Mouse (Mus musculus) retina, embryonic 14.5 days (tissue): ENCODE results near the gene Ubl3.
A peak's percentile ranks its signal among the peaks of the same experiment; 100 is the strongest.

ENCODE experiments used
- DNase-seq: peaks from one replicate; pipeline ENCODE4 v3.0.0-alpha.2; 2015; ENCODE audit warnings: low spot score

The Ubl3 gene

GRCm38 (mm10) chr5:148563281-148563680 lies 10.7 kb upstream of the Ubl3 start:
- DNase-seq: no peak

- DNase-seq: no peak
Observed at GRCm38 (mm10) chr5:148562235-148562634, 9.6 kb upstream of the Ubl3 start.

- DNase-seq: no peak
Observed at GRCm38 (mm10) chr5:148559261-148559958, 6.8 kb upstream of the Ubl3 start.

GRCm38 (mm10) chr5:148558472-148558871 lies 5.9 kb upstream of the Ubl3 start:
- DNase-seq: no peak

GRCm38 (mm10) chr5:148556509-148556908 lies 3.9 kb upstream of the Ubl3 start:
- DNase-seq: no peak

GRCm38 (mm10) chr5:148555156-148555555 lies 2.6 kb upstream of the Ubl3 start:
- no peak for DNase-seq

- peak; percentile 43 for DNase-seq
Observed at GRCm38 (mm10) chr5:148554701-148555100, 2.1 kb upstream of the Ubl3 start.

GRCm38 (mm10) chr5:148554242-148554641 lies 1.7 kb upstream of the Ubl3 start:
- DNase-seq: no peak

- DNase-seq: no peak
Observed at GRCm38 (mm10) chr5:148553723-148554122, 1.1 kb upstream of the Ubl3 start.

- no peak for DNase-seq
Observed at GRCm38 (mm10) chr5:148551764-148552136, 839 bp downstream of the Ubl3 start.

GRCm38 (mm10) chr5:148550821-148551763 lies 1.5 kb downstream of the Ubl3 start:
- peak; percentile 41 for DNase-seq

- DNase-seq: no peak
Observed at GRCm38 (mm10) chr5:148550393-148550792, 2.2 kb downstream of the Ubl3 start.

- no peak for DNase-seq
Observed at GRCm38 (mm10) chr5:148549307-148549706, 3.3 kb downstream of the Ubl3 start.

- DNase-seq: no peak
Observed at GRCm38 (mm10) chr5:148548568-148548967, 4.0 kb downstream of the Ubl3 start.

GRCm38 (mm10) chr5:148547870-148548456 lies 4.6 kb downstream of the Ubl3 start:
- peak; percentile 69 for DNase-seq

- DNase-seq: no peak
Observed at GRCm38 (mm10) chr5:148546970-148547369, 5.6 kb downstream of the Ubl3 start.

GRCm38 (mm10) chr5:148544733-148545132 lies 7.9 kb downstream of the Ubl3 start:
- no peak for DNase-seq

- DNase-seq: no peak
Observed at GRCm38 (mm10) chr5:148542196-148542595, 10.4 kb downstream of the Ubl3 start.

- DNase-seq: no peak
Observed at GRCm38 (mm10) chr5:148535669-148536430, 16.7 kb downstream of the Ubl3 start.

GRCm38 (mm10) chr5:148534644-148535043 lies 17.9 kb downstream of the Ubl3 start:
- DNase-seq: no peak

- no peak for DNase-seq
Observed at GRCm38 (mm10) chr5:148533924-148534323, 18.7 kb downstream of the Ubl3 start.

GRCm38 (mm10) chr5:148532201-148532600 lies 20.4 kb downstream of the Ubl3 start:
- peak; percentile 76 for DNase-seq
